Mouse (Mus musculus): ENCODE data around the gene Edil3. TPM values are rescaled to one million over a fixed set of nuclear protein-coding genes. Genes with fewer than 3 reads are reported as not detected.

Edil3 gene
- total RNA-seq, 2 experiments from 2014 or later: 70.3 to 73.0 TPM

DNA sequence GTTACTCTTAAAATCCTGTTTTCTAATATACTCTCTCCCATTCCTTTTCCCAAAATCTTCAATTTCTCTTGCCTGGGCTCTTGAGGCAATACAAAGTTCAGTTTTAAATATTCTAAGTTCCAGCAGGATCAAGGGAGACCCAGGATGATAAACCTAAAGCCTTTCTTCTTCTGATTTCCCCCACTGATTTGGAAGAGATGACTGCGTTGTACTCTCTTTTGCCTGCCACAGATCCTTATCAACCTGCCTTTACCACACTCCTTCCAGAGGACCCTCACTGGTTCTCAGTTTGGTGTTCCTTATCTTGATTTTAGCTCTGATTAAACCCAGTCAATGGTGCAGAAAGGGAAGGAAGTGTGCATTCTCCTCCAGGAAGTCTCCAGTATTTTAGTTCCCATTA, 435.6 kb downstream of the Edil3 start:
- DNase-seq: no peak

DNA sequence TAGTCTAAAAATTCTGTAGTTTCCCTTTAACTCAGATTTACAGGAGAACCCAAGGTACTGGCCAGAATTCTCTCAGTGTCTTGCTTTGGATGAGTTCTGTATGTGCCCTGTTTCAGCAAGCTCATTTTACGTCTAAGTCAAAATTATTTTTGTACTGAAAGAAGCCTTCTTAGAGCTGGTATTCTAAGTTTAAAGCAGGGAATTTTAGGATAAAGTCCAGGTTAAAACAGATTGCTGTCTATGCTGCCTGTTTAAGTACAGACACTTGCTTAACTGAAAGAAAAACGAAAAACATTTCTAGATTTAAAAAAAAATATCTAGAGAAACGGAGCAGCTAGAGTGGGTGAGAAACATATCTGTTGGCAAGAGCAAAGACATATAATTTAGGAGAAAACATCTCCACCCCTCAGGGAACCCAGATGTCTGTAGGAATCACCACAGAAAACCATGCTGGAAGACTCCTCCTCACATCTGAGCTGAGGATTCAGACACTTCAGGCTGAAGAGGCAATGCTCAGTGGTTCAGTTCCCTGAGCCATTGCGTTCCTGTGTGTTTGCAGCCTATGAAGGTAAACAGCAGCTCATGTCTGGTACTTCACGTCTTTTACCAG, 465.5 kb downstream of the Edil3 start:
- DNase-seq: no peak

DNA sequence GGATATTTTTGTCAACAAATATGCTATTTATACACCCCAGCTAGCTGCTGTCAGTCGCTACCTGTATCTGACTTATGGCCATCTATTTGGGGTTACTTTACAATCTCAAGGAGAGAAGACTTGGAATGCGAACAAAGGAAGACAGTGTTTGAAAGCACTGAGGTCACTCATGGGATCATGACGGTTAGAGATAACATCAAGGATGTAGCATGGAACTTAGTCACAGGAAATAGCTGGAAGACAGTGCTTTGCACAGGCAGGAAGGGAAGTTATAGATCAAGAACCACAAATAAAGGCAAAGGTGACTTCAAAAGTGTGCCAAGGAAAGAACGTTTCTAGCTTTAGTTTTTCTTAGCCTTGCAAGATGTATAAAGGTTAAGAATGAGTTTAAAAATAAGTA, 466.9 kb downstream of the Edil3 start:
- DNase-seq: no peak

DNA sequence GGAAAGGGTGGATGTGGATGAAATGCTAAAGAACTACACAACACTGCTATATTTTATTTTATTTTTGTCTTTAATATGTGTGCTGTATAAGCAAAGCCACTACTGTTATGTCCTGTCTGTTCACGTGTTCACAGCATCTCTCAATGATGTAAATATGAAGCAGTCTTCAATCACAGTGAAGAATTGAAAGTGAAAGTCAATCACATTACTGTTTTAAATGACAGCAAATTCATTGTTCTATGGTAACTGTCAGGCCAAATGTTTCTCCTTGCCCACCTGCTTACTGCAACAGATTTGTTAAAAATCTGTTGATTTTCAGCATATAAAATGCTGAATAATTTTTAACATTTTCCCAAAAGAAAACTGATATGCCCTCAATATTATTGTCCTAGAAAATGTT, 499.9 kb downstream of the Edil3 start:
- DNase-seq: no peak

DNA sequence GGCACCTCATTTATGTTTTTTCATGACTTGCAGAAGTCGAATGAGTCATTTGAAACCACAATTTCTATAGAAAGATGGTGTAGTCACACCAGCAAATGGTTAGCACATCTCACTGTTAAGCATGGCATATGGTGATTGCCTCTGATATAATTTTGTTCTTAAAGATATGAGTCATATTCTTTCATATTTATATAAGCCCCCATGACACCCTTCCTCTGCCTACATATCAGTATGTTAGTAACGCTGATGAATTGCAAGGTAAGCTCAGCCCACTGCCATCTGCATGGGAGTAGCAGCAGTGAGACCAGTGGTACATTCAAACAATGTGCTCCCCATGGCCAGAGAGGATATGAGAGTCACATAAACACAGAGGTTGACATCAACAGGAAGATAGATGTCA, 503.0 kb downstream of the Edil3 start:
- no peak for DNase-seq

DNA sequence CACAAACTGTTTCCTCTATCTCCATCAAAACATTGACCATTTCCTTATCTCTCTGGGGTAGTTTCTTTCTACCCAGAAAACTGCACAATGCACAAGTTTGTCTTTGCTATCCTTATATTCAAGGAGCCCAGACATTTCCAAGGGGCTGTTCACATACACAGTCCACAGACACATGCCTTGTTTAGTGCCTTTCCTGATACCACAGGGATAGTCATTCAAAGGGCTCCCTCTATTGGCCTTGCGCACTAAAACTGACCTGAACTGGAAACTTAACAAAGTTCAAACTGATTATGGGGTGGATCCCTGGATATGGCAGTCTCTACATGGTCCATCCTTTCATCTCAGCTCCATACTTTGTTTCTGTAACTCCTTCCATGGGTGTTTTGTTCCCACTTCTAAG, 513.2 kb downstream of the Edil3 start:
- DNase-seq: no peak

DNA sequence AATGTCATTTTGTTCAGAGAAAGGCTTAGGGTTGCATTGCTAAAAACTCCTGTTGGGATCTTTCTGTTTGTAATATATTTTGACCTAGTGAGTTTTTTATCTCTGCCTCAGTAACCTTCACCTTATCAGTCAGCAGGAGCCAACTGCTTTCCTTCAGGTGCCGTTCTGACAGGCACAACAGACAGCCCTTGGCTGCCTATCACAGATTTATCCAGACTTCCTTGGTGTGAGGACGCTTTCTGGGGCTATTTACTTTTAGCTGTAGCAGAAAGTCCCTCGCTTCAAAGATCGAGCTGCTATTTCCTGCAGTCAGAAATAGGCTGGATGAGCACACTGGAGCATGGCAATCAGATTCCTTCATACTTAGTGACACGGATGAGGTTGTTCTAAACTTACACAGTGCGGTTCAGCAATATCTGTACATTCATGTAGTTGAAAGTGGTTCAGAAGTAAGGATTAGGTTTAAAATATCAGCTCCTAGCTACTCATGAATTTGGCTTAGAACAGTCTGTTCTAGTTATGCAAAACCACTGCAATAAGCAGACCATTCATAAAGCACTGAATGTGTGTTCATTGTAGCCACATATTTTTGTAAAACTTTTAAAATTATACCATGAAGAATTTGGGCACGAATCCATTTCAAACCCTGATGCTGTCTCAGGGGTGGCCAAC, 514.8 kb downstream of the Edil3 start:
- DNase-seq: no peak

DNA sequence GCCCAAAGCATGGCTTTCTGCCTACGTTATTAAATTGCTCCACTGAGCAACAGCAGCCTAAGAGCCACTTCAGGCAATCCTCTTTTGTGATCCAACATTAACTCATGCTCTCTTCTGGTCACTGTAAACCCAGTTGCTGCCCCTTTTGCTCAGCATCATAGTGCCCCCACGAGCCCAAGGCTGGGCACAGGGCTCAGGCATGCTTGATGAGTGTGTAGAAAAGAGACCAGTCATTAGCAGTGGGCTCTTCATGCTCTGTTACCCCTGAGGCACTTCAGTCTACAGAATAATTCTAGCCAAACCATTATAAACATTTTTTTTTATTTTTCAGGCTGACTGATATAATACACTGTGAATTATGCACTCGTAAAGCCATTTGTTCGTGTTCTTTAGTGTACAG, 517.8 kb downstream of the Edil3 start:
- DNase-seq: peak in 1 of 2 experiments; percentile 19

DNA sequence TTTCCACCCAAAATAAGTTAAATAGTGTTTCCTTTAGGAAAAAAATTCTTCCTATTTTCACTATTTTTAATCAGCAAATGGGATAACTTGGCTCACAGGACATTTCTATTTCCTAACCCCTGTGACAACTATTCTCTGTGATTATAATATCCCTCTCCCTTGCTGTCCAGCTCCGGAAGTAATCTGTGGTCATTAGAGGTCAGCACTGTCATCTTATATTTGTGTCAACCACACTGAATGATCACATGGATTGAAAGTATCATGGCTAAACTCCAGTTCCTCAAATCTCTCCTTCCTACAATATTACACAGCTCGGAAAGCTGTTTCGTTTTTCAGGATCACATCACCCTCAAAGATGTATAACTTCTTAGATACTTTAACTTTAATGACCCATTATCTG, 518.5 kb downstream of the Edil3 start:
- no peak for DNase-seq

DNA sequence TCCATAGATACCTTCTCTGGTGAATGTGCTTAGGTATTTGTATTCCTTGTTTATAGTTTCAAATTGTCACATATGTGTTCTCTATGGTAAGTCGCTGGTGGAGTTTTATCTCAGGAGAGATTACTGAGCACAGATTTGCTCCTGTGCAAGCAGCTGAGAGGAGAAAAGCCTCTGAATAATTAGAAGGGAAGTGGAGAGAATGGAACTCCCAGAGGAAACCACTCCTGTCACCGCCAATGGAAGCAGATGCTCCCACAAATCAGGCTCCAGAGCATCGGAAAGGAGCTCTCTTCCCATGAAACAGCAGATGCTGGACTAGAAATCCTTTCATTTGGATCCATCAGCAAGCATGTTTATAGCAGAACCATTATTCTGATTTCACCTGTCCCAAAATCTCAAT, 534.0 kb downstream of the Edil3 start:
- no peak for DNase-seq

DNA sequence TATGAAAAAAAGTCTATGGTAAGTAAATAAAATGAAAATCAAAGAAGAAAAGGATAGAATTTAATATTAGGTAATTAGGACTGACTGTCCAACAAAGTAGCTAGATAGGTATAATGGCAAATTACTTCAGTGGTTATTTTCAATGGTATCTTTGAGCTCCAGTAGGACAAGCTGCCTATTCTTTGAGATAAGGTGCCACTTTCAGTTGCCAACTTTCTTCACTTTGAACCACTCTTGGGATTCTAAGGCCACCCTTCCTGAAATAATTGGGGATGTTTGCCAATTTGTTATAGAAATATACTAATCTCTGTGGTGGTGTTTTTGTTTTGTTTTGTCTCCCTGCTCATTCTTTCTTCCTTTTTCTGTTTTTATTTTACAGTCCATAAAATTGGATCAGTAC, 537.1 kb downstream of the Edil3 start:
- DNase-seq: no peak

DNA sequence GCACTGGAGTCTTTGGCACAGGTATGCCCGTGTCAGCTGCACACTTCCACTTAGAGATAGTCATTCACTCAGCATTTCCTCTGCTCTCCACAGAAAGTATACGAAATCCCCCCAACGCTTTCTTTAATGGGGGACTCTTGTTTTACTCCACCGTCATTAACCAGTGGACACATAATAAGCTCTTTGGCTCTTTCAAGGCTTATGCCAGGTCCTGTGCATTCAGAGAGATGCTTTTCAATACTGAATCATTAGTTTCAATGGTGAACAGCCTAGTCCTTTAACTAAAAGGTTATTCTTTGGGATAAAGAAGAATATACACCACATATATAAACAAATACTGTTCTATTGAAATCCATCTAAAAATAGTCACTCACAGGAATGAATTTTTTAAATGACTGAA, 541.0 kb downstream of the Edil3 start:
- no peak for DNase-seq

DNA sequence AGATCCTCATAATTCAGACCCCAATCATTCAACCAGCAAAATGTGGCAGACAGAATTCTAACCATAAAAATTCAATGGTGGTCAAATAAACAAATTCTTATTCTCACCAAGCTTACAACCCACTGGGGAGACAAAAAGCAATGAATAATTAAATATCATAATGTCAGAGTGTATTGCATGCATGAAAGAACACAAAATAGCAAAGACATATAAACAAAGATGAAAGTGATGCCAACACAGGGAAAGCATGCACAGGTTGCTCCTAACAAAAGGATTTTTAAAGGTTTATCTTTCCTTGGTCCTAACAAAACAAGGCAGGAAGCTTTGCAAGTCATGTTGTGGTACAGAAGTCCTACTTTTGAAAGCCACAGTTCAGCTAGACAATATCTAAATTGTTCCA, 550.0 kb downstream of the Edil3 start:
- no peak for DNase-seq

DNA sequence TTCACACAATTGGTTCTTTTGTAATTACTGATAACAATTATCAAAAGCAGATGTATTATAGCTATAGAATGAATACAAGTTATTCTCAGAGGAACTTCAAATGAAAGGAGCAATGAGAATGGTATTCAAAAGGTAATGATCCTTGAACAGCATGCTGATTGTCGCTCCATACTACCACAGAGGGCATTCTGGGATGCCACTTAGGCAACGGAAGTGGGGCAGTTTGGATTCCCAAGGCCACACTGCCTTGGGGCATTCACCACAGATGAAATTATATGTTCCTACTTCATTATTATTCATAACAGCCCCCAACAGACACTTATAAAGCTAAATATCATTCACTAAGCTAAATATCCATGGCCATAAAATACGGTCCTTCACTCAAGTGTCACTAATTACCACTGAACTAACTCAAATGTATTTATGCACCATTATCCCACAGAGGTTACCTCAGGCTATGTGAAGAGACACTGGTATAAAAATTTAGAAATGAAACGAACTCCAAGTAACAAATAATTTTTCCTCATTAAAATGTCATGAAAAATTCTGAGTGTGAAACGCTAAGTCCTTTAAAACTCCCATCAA, 550.5 kb downstream of the Edil3 start:
- no peak for DNase-seq

Measured in layer of hippocampus, postnatal 36 days (tissue).